Mouse (Mus musculus): Measurements from ENCODE around the gene Ank3. TPM values are rescaled to one million over a fixed set of nuclear protein-coding genes. Genes with fewer than 3 reads are reported as not detected.
A peak's percentile ranks its signal among the peaks of the same experiment; 100 is the strongest.

The Ank3 gene
- polyA plus RNA-seq, 1 experiment from 2014 or later = 69.3 TPM

DNA sequence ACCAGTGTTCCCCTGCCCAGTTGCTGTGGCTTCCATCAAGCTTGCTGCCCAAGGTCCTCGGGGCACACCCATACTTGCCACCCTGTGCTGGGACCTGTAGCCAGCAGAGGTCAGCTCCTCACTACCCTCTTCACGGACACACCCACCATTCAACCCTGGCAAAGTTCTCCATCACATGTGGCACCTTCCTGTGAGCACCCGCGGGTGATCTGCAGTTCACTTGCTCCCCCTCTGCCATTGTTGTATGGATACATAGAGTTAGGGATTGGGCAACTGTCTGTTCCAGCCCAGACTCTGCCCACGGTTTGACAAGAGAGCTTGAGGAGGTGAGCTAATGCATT lies 520.5 kb downstream of the Ank3 start:
- Histone ChIP-seq H3K27ac (ENCODE audit: low read depth, low read length) (no peak overlapping the region), H3K36me3 (ENCODE audit: control insufficient read depth, insufficient read depth, low read length) (no peaks in the 10 kb centered on the region), H3K9ac (ENCODE audit: low read depth, low read length) (no peak overlapping the region), H3K9me3 (ENCODE audit: control insufficient read depth, low read length) (no peaks in the 10 kb centered on the region), H3K27me3 (replicated peaks; ENCODE audit: control insufficient read depth, insufficient read depth, low read length) (no peaks in the 10 kb centered on the region), H3K4me3 (ENCODE audit: low read length) (no peak overlapping the region), H3K4me2 (ENCODE audit: low read length) (no peak overlapping the region), H3K4me1 (ENCODE audit: control insufficient read depth, insufficient read depth, low read depth, low read length) (no peaks in the 10 kb centered on the region)
- no peak for ATAC-seq
- WGBS = 86% methylated on average over 5 of the region's 5 CpGs

DNA sequence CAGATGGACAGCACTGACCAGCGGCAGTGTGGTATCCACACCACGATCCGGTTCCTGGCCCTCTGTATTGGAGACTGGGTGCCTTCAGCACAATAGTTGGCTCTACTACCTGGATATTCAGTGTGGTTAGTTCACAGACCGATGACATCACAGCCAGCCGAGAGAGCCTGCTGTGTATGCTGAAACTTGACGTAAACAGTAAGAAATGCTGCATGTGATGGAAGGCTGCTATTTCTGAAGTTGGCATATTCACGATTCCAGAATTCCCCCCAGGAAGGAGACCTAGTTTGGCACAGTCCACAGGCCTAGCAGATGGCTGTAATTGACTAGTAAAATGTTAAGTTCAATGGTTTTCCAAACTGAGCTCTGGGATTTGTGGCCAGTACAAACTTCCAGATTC lies 521.2 kb downstream of the Ank3 start:
- H3K9ac ChIP-seq (ENCODE audit: low read depth, low read length) = no peak overlapping the region
- ATAC-seq = no peak
- no peak overlapping the region for H3K4me3 ChIP-seq (ENCODE audit: low read length)
- H3K4me2 ChIP-seq (ENCODE audit: low read length) = no peak overlapping the region
- no peak overlapping the region for H3K27ac ChIP-seq (ENCODE audit: low read depth, low read length)
- whole genome bisulfite sequencing = 83% methylated on average over 7 of the region's 7 CpGs
- H3K36me3 ChIP-seq (ENCODE audit: control insufficient read depth, insufficient read depth, low read length) = no peaks in the 10 kb centered on the region
- no peaks in the 10 kb centered on the region for H3K9me3 ChIP-seq (ENCODE audit: control insufficient read depth, low read length)
- no peaks in the 10 kb centered on the region; the same call in 1 of the 2 replicates for H3K4me1 ChIP-seq (ENCODE audit: control insufficient read depth, insufficient read depth, low read depth, low read length)
- no peaks in the 10 kb centered on the region for H3K27me3 ChIP-seq (replicated peaks; ENCODE audit: control insufficient read depth, insufficient read depth, low read length)

DNA sequence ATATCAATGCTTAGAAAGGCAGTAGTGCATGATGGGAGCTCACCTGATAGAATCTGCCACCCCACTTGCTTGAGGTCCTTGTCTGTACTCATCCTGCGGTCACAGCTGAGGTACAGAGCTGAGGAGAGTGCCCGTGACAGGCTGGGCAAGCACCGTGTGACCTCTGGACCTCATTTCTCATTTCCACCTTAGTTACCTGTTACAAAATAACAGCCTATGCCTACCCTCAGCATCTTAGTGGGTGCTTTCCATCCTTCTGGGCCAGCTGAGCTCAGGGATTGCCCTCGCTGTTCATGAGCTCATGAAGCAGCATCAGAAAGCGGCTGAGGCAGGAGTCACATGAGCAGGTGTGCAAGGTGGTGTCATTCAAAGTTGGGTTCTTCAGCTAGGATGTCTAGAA lies 523.5 kb downstream of the Ank3 start:
- 89% methylated on average over 5 of the region's 5 CpGs for WGBS
- ATAC-seq = no peak
- Histone ChIP-seq H3K27ac (ENCODE audit: low read depth, low read length) (no peak overlapping the region), H3K9me3 (ENCODE audit: control insufficient read depth, low read length) (no peaks in the 10 kb centered on the region), H3K4me2 (ENCODE audit: low read length) (no peak overlapping the region), H3K9ac (ENCODE audit: low read depth, low read length) (no peak overlapping the region), H3K36me3 (ENCODE audit: control insufficient read depth, insufficient read depth, low read length) (no peaks in the 10 kb centered on the region), H3K27me3 (replicated peaks; ENCODE audit: control insufficient read depth, insufficient read depth, low read length) (no peaks in the 10 kb centered on the region), H3K4me3 (ENCODE audit: low read length) (no peak overlapping the region), H3K4me1 (ENCODE audit: control insufficient read depth, insufficient read depth, low read depth, low read length) (peaks cover 5% of the 10 kb centered on the region)

DNA sequence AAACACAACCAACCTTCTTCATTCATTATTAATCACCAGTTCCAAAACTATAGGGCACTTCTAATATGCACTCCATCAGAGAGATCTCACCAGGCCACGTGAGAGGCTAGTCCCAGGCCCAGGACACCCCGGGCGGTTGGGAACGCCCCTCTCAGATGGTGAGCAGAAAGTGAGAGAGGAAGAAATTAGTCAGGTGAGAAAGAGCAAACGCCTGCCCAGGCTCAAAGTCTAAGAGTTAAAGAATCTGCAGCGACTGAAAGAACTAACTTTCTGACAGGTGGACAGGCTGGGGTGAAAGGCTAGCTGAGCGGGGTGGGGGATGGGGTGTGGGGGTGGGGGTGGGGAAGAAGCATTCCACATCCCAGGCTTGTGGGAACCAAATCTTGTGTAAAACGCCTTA lies 525.2 kb downstream of the Ank3 start:
- H3K36me3 ChIP-seq (ENCODE audit: control insufficient read depth, insufficient read depth, low read length) = no peaks in the 10 kb centered on the region
- no peak overlapping the region for H3K4me2 ChIP-seq (ENCODE audit: low read length)
- WGBS = 19% methylated on average over 8 of the region's 8 CpGs
- no peak for ATAC-seq
- no peak overlapping the region for H3K27ac ChIP-seq (ENCODE audit: low read depth, low read length)
- no peaks in the 10 kb centered on the region for H3K9me3 ChIP-seq (ENCODE audit: control insufficient read depth, low read length)
- H3K27me3 ChIP-seq (replicated peaks; ENCODE audit: control insufficient read depth, insufficient read depth, low read length) = no peaks in the 10 kb centered on the region
- H3K4me1 ChIP-seq (ENCODE audit: control insufficient read depth, insufficient read depth, low read depth, low read length) = peaks cover 5% of the 10 kb centered on the region
- no peak overlapping the region for H3K4me3 ChIP-seq (ENCODE audit: low read length)
- no peak overlapping the region for H3K9ac ChIP-seq (ENCODE audit: low read depth, low read length)

DNA sequence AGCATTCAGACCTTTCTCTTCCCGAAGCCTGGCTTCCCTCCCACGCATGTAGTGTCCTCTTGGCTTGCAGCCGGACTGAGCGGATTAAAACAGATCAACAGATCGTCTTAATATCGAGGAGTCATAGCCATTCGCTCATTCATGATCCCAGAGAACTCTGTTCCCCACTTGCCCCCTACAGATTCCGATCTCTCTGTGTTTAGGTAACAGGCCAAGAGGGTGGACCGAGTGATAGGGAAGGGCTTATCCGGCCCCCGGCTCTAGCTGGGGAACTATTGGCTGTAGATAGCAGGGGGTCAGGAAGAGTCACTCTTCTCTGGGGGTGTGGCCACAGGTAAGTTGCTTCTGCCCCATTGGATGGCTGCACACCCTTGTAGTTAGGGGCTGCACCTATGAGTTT lies 525.7 kb downstream of the Ank3 start:
- Histone ChIP-seq H3K4me2 (ENCODE audit: low read length) (peak overlapping the region; percentile 43), H3K9me3 (ENCODE audit: control insufficient read depth, low read length) (no peaks in the 10 kb centered on the region), H3K9ac (ENCODE audit: low read depth, low read length) (no peak overlapping the region), H3K36me3 (ENCODE audit: control insufficient read depth, insufficient read depth, low read length) (no peaks in the 10 kb centered on the region), H3K27ac (ENCODE audit: low read depth, low read length) (no peak overlapping the region), H3K27me3 (replicated peaks; ENCODE audit: control insufficient read depth, insufficient read depth, low read length) (no peaks in the 10 kb centered on the region), H3K4me1 (ENCODE audit: control insufficient read depth, insufficient read depth, low read depth, low read length) (peaks cover 5% of the 10 kb centered on the region), H3K4me3 (ENCODE audit: low read length) (no peak overlapping the region)
- WGBS = 8% methylated on average over 11 of the region's 11 CpGs
- no peak for ATAC-seq

DNA sequence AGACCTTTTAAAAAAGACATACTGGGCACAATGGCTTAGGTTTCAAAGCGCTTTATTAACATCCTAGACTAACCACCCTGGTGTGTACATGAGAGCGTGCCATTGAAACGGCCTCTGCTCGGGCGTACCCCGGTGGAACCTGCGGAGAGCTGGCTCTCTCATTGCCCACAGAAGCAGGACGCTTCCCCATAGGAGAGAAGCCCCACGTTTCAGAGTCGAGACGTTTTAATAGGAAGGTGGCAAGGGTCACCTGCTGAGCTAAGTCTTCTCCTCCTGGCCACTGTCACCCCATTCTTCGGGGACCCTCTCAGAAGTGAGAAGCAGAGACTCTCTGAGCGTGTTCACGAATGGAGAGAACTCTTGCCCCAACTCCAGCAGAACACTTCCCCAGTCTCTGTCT lies 526.3 kb downstream of the Ank3 start:
- WGBS = 11% methylated on average over 14 of the region's 14 CpGs
- Histone ChIP-seq H3K4me3 (ENCODE audit: low read length) (no peak overlapping the region), H3K9ac (ENCODE audit: low read depth, low read length) (no peak overlapping the region), H3K27ac (ENCODE audit: low read depth, low read length) (no peak overlapping the region), H3K27me3 (replicated peaks; ENCODE audit: control insufficient read depth, insufficient read depth, low read length) (no peaks in the 10 kb centered on the region), H3K9me3 (ENCODE audit: control insufficient read depth, low read length) (no peaks in the 10 kb centered on the region), H3K4me1 (ENCODE audit: control insufficient read depth, insufficient read depth, low read depth, low read length) (peaks cover 5% of the 10 kb centered on the region), H3K36me3 (ENCODE audit: control insufficient read depth, insufficient read depth, low read length) (no peaks in the 10 kb centered on the region), H3K4me2 (ENCODE audit: low read length) (peak overlapping the region; percentile 43)
- ATAC-seq = no peak

DNA sequence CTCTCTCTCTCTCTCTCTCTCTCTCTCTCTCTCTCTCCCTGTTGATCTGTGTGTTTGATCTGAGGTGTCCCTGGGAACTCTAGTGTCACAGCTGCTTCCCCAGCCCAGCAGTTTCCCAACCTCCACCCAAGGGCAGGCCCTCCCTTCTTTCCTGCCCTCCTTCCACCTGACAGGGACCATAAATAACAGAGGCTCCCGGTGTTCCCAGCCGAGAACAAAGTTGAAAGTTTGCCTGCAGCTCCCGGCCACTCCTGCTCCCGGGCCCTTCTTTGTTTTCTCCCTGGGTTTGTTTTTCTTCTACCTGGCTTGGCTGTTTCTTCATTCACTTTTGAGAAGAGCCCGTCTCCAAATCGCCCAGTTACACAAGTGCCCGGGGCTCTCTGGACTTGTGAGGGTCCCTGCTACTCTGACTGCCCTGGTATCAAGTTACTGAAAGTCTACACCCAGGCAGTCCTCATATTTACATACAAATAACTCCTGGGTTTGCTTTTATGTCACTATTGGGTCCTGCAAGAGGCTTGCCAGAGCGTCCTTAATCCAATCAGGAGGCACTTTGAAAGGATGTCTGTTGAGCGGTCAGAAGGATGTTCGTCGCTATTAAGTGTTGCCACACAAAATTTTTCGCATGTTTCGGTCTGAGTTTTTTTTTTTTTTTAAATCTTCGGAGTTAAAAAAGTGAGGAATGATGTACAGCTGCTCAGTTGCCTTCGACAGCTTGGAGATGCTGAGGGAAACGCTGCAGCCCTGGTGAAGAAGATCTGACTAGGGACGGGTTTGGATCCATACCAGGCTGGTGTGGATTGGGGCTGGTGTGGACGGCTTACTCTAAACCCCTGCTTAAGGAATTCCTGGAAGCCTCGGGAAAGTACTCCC lies 526.9 kb downstream of the Ank3 start:
- H3K9ac ChIP-seq (ENCODE audit: low read depth, low read length) = no peak overlapping the region
- H3K4me2 ChIP-seq (ENCODE audit: low read length) = peak overlapping the region; percentile 43
- H3K27ac ChIP-seq (ENCODE audit: low read depth, low read length) = peak overlapping the region; percentile 44; the same call in 1 of the 2 replicates
- H3K27me3 ChIP-seq (replicated peaks; ENCODE audit: control insufficient read depth, insufficient read depth, low read length) = no peaks in the 10 kb centered on the region
- peak overlapping the region; percentile 17; the same call in 1 of the 2 replicates for H3K4me3 ChIP-seq (ENCODE audit: low read length)
- WGBS = 7% methylated on average over 19 of the region's 19 CpGs
- H3K36me3 ChIP-seq (ENCODE audit: control insufficient read depth, insufficient read depth, low read length) = no peaks in the 10 kb centered on the region
- no peaks in the 10 kb centered on the region for H3K9me3 ChIP-seq (ENCODE audit: control insufficient read depth, low read length)
- peaks cover 5% of the 10 kb centered on the region for H3K4me1 ChIP-seq (ENCODE audit: control insufficient read depth, insufficient read depth, low read depth, low read length)
- no peak for ATAC-seq

DNA sequence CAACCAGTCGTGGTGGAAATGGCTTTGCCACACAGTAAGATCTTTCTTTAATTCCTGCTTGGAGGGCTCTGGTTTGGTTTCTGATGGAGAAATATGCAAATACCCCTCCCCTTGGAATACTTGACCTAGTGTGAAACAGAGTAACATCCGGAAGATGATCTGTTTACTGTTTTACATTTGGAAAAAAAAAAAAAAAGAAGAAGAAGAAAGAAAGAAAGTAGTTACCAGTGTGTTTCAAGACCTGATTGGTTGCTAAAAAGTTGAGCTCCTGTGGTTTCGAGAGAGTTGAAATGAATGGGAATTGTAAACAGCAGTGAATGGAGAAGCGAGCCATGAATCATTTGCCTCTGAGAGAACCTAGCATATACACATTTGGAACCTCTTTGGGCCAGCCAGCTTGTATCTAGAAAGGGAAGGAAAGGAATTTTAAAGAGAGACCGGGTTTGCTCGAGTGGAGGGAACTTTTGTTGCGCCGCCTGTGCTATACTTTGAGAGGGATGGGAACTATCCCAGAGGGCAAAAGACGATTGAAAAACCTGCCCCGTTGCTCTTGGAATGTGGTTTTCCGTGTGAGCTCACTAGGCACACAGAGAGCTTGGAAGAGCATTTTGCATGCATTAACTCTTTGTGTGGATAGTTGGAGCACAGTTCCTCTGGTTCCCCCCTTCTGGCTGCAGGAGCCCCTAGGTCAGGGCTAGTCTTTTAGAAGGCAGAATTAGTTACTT lies 527.7 kb downstream of the Ank3 start:
- peaks cover 5% of the 10 kb centered on the region for H3K4me1 ChIP-seq (ENCODE audit: control insufficient read depth, insufficient read depth, low read depth, low read length)
- ATAC-seq = no peak
- 7% methylated on average over 11 of the region's 11 CpGs for WGBS
- no peaks in the 10 kb centered on the region for H3K36me3 ChIP-seq (ENCODE audit: control insufficient read depth, insufficient read depth, low read length)
- no peak overlapping the region for H3K9ac ChIP-seq (ENCODE audit: low read depth, low read length)
- peak overlapping the region; percentile 43 for H3K4me2 ChIP-seq (ENCODE audit: low read length)
- H3K4me3 ChIP-seq (ENCODE audit: low read length) = peak overlapping the region; percentile 17; the same call in 1 of the 2 replicates
- H3K9me3 ChIP-seq (ENCODE audit: control insufficient read depth, low read length) = no peaks in the 10 kb centered on the region
- H3K27ac ChIP-seq (ENCODE audit: low read depth, low read length) = peak overlapping the region; percentile 44; the same call in 1 of the 2 replicates
- no peaks in the 10 kb centered on the region for H3K27me3 ChIP-seq (replicated peaks; ENCODE audit: control insufficient read depth, insufficient read depth, low read length)

DNA sequence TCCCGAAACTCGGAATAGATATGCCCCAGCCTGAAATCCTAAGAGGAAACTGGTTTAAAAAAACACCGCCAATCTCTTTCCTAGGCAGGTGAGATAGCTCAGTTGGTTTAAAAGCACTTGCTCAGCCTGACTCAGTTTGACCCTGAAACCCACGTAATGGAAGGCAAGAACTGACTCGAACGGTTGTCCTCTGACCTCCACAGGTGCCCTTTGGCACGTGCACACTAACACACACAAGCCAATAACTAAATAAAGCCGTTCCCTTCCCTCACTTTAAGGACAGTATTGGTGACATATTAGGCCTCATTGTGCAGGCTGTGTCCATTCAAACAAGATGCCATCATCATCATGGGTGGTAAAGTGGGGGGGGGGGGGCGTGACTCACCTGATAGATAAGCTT lies 528.4 kb downstream of the Ank3 start:
- no peak for ATAC-seq
- Histone ChIP-seq H3K36me3 (ENCODE audit: control insufficient read depth, insufficient read depth, low read length) (no peaks in the 10 kb centered on the region), H3K4me2 (ENCODE audit: low read length) (peak overlapping the region; percentile 43), H3K9ac (ENCODE audit: low read depth, low read length) (no peak overlapping the region), H3K27me3 (replicated peaks; ENCODE audit: control insufficient read depth, insufficient read depth, low read length) (no peaks in the 10 kb centered on the region), H3K4me3 (ENCODE audit: low read length) (no peak overlapping the region), H3K9me3 (ENCODE audit: control insufficient read depth, low read length) (no peaks in the 10 kb centered on the region), H3K4me1 (ENCODE audit: control insufficient read depth, insufficient read depth, low read depth, low read length) (peaks cover 5% of the 10 kb centered on the region), H3K27ac (ENCODE audit: low read depth, low read length) (no peak overlapping the region)
- 11% methylated on average over 9 of the region's 9 CpGs for WGBS

Data from hindbrain, embryonic 16.5 days (tissue).